Mouse (Mus musculus) forebrain, embryonic 12.5 days (tissue): ENCODE results near the gene Eif2b2. TPM values are rescaled to one million over a fixed set of nuclear protein-coding genes. Genes with fewer than 3 reads are reported as not detected.

Source experiments
- ATAC-seq: fragments of 200-750 bp; cut with Nextera tagmentation; 2 replicates; pipeline ENCODE4 v1.8.0; 2017; ENCODE audit warnings: moderate TSS enrichment; ENCODE audit not compliant: low FRiP score
- H3K27ac ChIP-seq: fragments of 300-500 bp; sonication (generic); 2 replicates; pipeline ENCODE4 v1.5.1; 2016; ENCODE audit warnings: mild to moderate bottlenecking
- H3K27me3 ChIP-seq: fragments of 300-500 bp; sonication (generic); 2 replicates; pipeline ENCODE4 v1.6.1; 2016; ENCODE audit warnings: mild to moderate bottlenecking
- H3K36me3 ChIP-seq: fragments of 300-500 bp; sonication (generic); replicated peaks from 2 replicates; pipeline ENCODE4 v1.6.1; 2016; ENCODE audit warnings: mild to moderate bottlenecking
- H3K4me1 ChIP-seq: fragments of 300-500 bp; sonication (generic); 2 replicates; pipeline ENCODE4 v1.6.1; 2016
- H3K4me2 ChIP-seq: fragments of 300-500 bp; sonication (generic); 2 replicates; pipeline ENCODE4 v1.6.1; 2016; ENCODE audit warnings: mild to moderate bottlenecking, moderate library complexity
- H3K4me3 ChIP-seq: fragments of 300-500 bp; sonication (generic); replicated peaks from 2 replicates; pipeline ENCODE4 v1.5.1; 2016; ENCODE audit warnings: mild to moderate bottlenecking
- H3K9ac ChIP-seq: fragments of 300-500 bp; sonication (generic); 2 replicates; pipeline ENCODE4 v1.6.1; 2016; ENCODE audit warnings: mild to moderate bottlenecking
- H3K9me3 ChIP-seq: fragments of 300-500 bp; sonication (generic); 2 replicates; pipeline ENCODE4 v1.6.1; 2016
- WGBS: fragments of 180-500 bp; shearing (Covaris S2); methylation state at CpG from one replicate; pipeline ENCODE4 v1.1.7; 2016; 5-methylcytosine and 5-hydroxymethylcytosine counted together
- microRNA-seq: library from miRNA; unstranded; fragments of <30 nt; microRNA quantifications from one replicate; pipeline ENCODE4, GENCODE M21; 2017
- polyA plus RNA-seq: library from polyadenylated mRNA; unstranded; fragments of >200 nt; fragmentation: Nextera tagmentation; extraction: Ambion mirVana; gene quantifications from 2 replicates; pipeline ENCODE4 v1.2.1, GENCODE M21; 2016

Eif2b2 gene
- polyA plus RNA-seq, 1 experiment from 2014 or later, result 98.3 TPM

- WGBS, result 94% methylated on average over 8 of the region's 8 CpGs
Measured at GRCm38 (mm10) chr12:85264531-85264930, 45.2 kb downstream of the Eif2b2 start.

GRCm38 (mm10) chr12:85264940-85265339 is 45.7 kb downstream of the Eif2b2 start:
- H3K4me1 ChIP-seq, result 0 out of 2 replicates have a peak, but pooled peaks cover 2% of the 10 kb centered on the region
- no peak overlapping the region for H3K4me2 ChIP-seq
- 78% methylated on average over 7 of the region's 7 CpGs for WGBS
- H3K27me3 ChIP-seq, result no peaks in the 10 kb centered on the region
- H3K27ac ChIP-seq, result no peak overlapping the region
- ATAC-seq, result no peak
- H3K9ac ChIP-seq, result no peak overlapping the region
- H3K4me3 ChIP-seq, result no peak overlapping the region
- no peaks in the 10 kb centered on the region for H3K9me3 ChIP-seq
- no peaks in the 10 kb centered on the region; the same call in 1 of the 2 replicates for H3K36me3 ChIP-seq

More at GRCm38 (mm10) chr12:85264531-85264930, 45.2 kb downstream of the Eif2b2 start:
- ATAC-seq, result no peak
- no peaks in the 10 kb centered on the region; the same call in 1 of the 2 replicates for H3K36me3 ChIP-seq
- no peak overlapping the region for H3K27ac ChIP-seq
- no peaks in the 10 kb centered on the region for H3K4me1 ChIP-seq
- no peak overlapping the region for H3K4me2 ChIP-seq
- H3K4me3 ChIP-seq, result no peak overlapping the region
- H3K9me3 ChIP-seq, result no peaks in the 10 kb centered on the region
- H3K9ac ChIP-seq, result no peak overlapping the region
- no peaks in the 10 kb centered on the region for H3K27me3 ChIP-seq

GRCm38 (mm10) chr12:85266248-85266647 is 47.0 kb downstream of the Eif2b2 start:
- ATAC-seq, result no peak
- H3K27me3 ChIP-seq, result no peaks in the 10 kb centered on the region
- 95% methylated on average over 3 of the region's 3 CpGs for whole genome bisulfite sequencing
- H3K4me3 ChIP-seq, result no peak overlapping the region
- no peak overlapping the region for H3K9ac ChIP-seq
- no peaks in the 10 kb centered on the region; the same call in 1 of the 2 replicates for H3K36me3 ChIP-seq
- peaks cover 4% of the 10 kb centered on the region; the same call in 1 of the 2 replicates for H3K4me1 ChIP-seq
- no peaks in the 10 kb centered on the region for H3K9me3 ChIP-seq
- H3K27ac ChIP-seq, result no peak overlapping the region
- no peak overlapping the region for H3K4me2 ChIP-seq

- peak overlapping the region; percentile 85 for H3K27ac ChIP-seq
- WGBS, result 57% methylated on average over 3 of the region's 3 CpGs
- H3K4me2 ChIP-seq, result peak overlapping the region; percentile 49
- H3K36me3 ChIP-seq, result no peaks in the 10 kb centered on the region; the same call in 1 of the 2 replicates
- peak overlapping the region; percentile 62; the same call in 1 of the 2 replicates for H3K9ac ChIP-seq
- ATAC-seq, result peak; percentile 45; the same call in 1 of the 2 replicates
- H3K4me1 ChIP-seq, result peaks cover 4% of the 10 kb centered on the region; the same call in 1 of the 2 replicates
- H3K9me3 ChIP-seq, result no peaks in the 10 kb centered on the region
- peak overlapping the region; percentile 57 for H3K4me3 ChIP-seq
- H3K27me3 ChIP-seq, result no peaks in the 10 kb centered on the region
Measured at GRCm38 (mm10) chr12:85269821-85270220, 50.5 kb downstream of the Eif2b2 start.

GRCm38 (mm10) chr12:85270319-85270718 is 51.0 kb downstream of the Eif2b2 start, which contains the start of gene Mlh3:
Gene Mlh3, minus strand, starts transcription at chr12:85270599.
- no peaks in the 10 kb centered on the region for H3K27me3 ChIP-seq
- peak within 1 kb of the TSS; percentile 62 for H3K9ac ChIP-seq
- under 1% methylated on average over 35 of the region's 35 CpGs for WGBS
- no peaks in the 10 kb centered on the region for H3K9me3 ChIP-seq
- no peaks in the 10 kb centered on the region; the same call in 1 of the 2 replicates for H3K36me3 ChIP-seq
- peak within 1 kb of the TSS; percentile 49 for H3K4me2 ChIP-seq
- peak within 1 kb of the TSS; percentile 57 for H3K4me3 ChIP-seq
- H3K4me1 ChIP-seq, result peaks cover 4% of the 10 kb centered on the region; the same call in 1 of the 2 replicates
- peak; percentile 97 for ATAC-seq
- peak within 1 kb of the TSS; percentile 85 for H3K27ac ChIP-seq

- Histone ChIP-seq H3K36me3 (no peaks in the 10 kb centered on the region; the same call in 1 of the 2 replicates), H3K9me3 (no peaks in the 10 kb centered on the region), H3K4me1 (peaks cover 4% of the 10 kb centered on the region; the same call in 1 of the 2 replicates), H3K27ac (no peak overlapping the region), H3K27me3 (no peaks in the 10 kb centered on the region), H3K4me3 (no peak overlapping the region), H3K9ac (no peak overlapping the region), H3K4me2 (peak overlapping the region; percentile 49; the same call in 1 of the 2 replicates)
- WGBS, result 76% methylated on average over 7 of the region's 7 CpGs
- no peak for ATAC-seq
Measured at GRCm38 (mm10) chr12:85271132-85271842, 52.0 kb downstream of the Eif2b2 start.

GRCm38 (mm10) chr12:85271843-85272206 is 52.5 kb downstream of the Eif2b2 start:
- Histone ChIP-seq H3K4me2 (no peak overlapping the region), H3K9me3 (no peaks in the 10 kb centered on the region), H3K36me3 (no peaks in the 10 kb centered on the region; the same call in 1 of the 2 replicates), H3K27me3 (no peaks in the 10 kb centered on the region), H3K4me3 (no peak overlapping the region), H3K9ac (no peak overlapping the region), H3K27ac (no peak overlapping the region), H3K4me1 (peaks cover 4% of the 10 kb centered on the region; the same call in 1 of the 2 replicates)
- no peak for ATAC-seq
- WGBS, result 76% methylated on average over 4 of the region's 4 CpGs

GRCm38 (mm10) chr12:85273508-85273907 is 54.2 kb downstream of the Eif2b2 start:
- no peak overlapping the region for H3K4me2 ChIP-seq
- WGBS, result 89% methylated on average over 10 of the region's 10 CpGs
- no peaks in the 10 kb centered on the region for H3K9me3 ChIP-seq
- H3K4me1 ChIP-seq, result peaks cover 4% of the 10 kb centered on the region; the same call in 1 of the 2 replicates
- no peaks in the 10 kb centered on the region for H3K27me3 ChIP-seq
- H3K9ac ChIP-seq, result no peak overlapping the region
- H3K36me3 ChIP-seq, result no peaks in the 10 kb centered on the region; the same call in 1 of the 2 replicates
- H3K4me3 ChIP-seq, result no peak overlapping the region
- ATAC-seq, result no peak
- H3K27ac ChIP-seq, result no peak overlapping the region

Small RNAs within 50 kb of the gene (microRNA-seq; reads per million reads assigned to microRNA genes)
- not detected for gene Mir6938

Other genes with a start within 250 kb of the Eif2b2 start
- 132 TPM in 2 replicates for gene Fcf1, start 248.6 kb upstream of the Eif2b2 start, polyA plus RNA-seq
- gene Arel1, start 248.6 kb upstream of the Eif2b2 start, polyA plus RNA-seq, result 27.6 and 27.9 TPM in 2 replicates
- 45.5 and 47.8 TPM in 2 replicates for gene Ylpm1, start 223.2 kb upstream of the Eif2b2 start, polyA plus RNA-seq
- 3.1 and 4.3 TPM in 2 replicates for gene Prox2, start 108.7 kb upstream of the Eif2b2 start, polyA plus RNA-seq
- 104 and 109 TPM in 2 replicates for gene Dlst, start 108.6 kb upstream of the Eif2b2 start, polyA plus RNA-seq
- gene Rps6kl1, start 68.2 kb upstream of the Eif2b2 start, polyA plus RNA-seq, result 5.8 and 6.1 TPM in 2 replicates
- gene Pgf, start 41.7 kb upstream of the Eif2b2 start, polyA plus RNA-seq, result 6.3 and 7.5 TPM in 2 replicates
- gene Mlh3, start 51.1 kb downstream of the Eif2b2 start, polyA plus RNA-seq, result 11.0 and 11.2 TPM in 2 replicates
- 62.1 and 62.2 TPM in 2 replicates for gene Acyp1, start 69.0 kb downstream of the Eif2b2 start, polyA plus RNA-seq
- 1.1 and 1.6 TPM in 2 replicates for gene Zc2hc1c, start 69.1 kb downstream of the Eif2b2 start, polyA plus RNA-seq
- 23.7 and 24.5 TPM in 2 replicates for gene Nek9, start 119.9 kb downstream of the Eif2b2 start, polyA plus RNA-seq
- gene Tmed10, start 155.4 kb downstream of the Eif2b2 start, polyA plus RNA-seq, result 208 and 214 TPM in 2 replicates